Mouse (Mus musculus): ENCODE results near the gene Sh3gl3.

DNA sequence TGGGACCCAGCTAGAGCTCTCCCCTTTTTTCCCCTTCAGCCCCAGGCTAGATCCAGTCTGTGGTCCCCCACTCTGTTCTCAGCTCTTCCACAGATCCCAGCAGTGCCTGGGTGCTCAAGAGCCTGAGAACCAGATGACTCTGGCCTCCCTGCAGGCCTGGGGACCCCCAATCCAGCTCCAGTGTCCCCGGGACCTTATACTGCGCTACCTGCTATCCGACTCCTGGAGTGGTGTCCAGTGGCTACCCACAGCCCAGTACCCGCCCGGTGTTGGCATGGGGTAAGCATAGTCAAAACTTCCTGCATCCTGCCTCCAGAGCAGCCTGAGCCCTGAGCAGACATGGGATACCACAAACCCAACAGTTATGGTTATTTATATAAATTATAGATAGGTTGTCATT is 26.5 kb upstream of the Sh3gl3 start:
- TF ChIP-seq CTCF (IDR thresholded peaks at IDR 0.05; ENCODE audit: borderline replicate concordance, control insufficient read depth, extremely low read depth, insufficient read depth, low read length, poor library complexity) (no peak), POLR2A (IDR thresholded peaks at IDR 0.05; ENCODE audit: control insufficient read depth, extremely low read depth, insufficient read depth, low read length, poor library complexity) (no peak)

Measured in thymus, adult 2 months (tissue).